Mouse (Mus musculus): ENCODE measurements at regions not wholly inside any gene's neighbourhood (a gene's known extent, or its start where the extent isn't known, plus 50 kb on each side); places are given as distances from the start of the nearest gene placed in this dataset.

DNA sequence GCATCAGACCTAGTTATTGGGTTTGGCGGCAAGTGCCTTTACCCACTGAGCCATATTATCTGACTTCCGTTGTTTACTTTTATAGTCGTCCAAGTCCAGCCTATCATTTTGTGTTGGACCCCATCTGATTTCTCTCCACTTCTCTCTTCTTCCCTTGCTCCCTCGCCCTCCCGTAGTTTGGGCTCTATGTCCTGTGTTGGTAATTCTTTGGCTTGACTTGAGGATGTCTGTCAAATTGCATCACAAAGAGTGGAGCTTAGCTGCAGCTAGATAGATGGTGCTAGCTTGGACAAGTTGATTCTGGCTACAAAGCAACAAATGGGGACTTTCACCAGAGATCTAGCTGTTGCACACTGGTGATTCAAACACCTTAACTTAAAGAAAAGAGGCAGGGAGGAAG lies 147.9 kb downstream of the Pmp22 start:
- H3K4me1 ChIP-seq (ENCODE audit: control insufficient read depth, insufficient read depth, low read length), result no peaks in the 10 kb centered on the region
- no peak overlapping the region for H3K9ac ChIP-seq (ENCODE audit: low read depth, low read length)
- H3K27ac ChIP-seq, result no peak overlapping the region
- DNase-seq, result no peak
- intact Hi-C loops (cut with DNase I), result no loop called here
- no peak for TF ChIP-seq POLR2A (IDR thresholded peaks at IDR 0.05; ENCODE audit: insufficient read depth, low read depth, low read length)
- no peak for TF ChIP-seq EP300 (IDR thresholded peaks at IDR 0.05; ENCODE audit: insufficient read depth, low read depth, low read length)
- TF ChIP-seq CTCF (IDR thresholded peaks at IDR 0.05), result no peak
- no peaks in the 10 kb centered on the region for H3K79me2 ChIP-seq (replicated peaks; ENCODE audit: control insufficient read depth, insufficient read depth, low read length)
- H3K36me3 ChIP-seq (ENCODE audit: control insufficient read depth, insufficient read depth, low read length), result no peaks in the 10 kb centered on the region
- 67% methylated on average over 5 of the region's 5 CpGs for WGBS
- H3K4me3 ChIP-seq, result no peak overlapping the region
- no peaks in the 10 kb centered on the region for H3K27me3 ChIP-seq (ENCODE audit: control insufficient read depth, insufficient read depth, low read length)

DNA sequence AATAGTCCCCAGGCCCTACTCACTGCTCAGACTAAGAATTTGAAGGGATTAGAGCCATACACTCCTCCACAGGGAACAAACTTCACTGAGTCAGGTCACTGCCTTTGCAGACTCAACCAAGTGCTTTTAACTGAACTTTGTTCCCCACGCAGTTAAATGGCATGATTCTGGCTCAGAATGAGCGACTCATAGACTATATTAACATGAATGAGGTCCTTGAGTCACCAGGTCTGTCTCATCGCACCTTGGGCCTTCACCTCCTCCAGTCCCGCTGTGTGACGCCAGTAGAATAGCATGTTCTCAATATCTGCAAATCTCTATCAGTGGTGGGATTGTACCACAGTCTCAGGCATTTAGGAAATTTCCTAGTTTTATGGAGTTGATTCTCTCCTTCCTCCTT lies 153.1 kb downstream of the Pmp22 start:
- Histone ChIP-seq H3K4me3 (no peak overlapping the region), H3K9ac (ENCODE audit: low read depth, low read length) (no peak overlapping the region), H3K36me3 (ENCODE audit: control insufficient read depth, insufficient read depth, low read length) (no peaks in the 10 kb centered on the region), H3K4me1 (ENCODE audit: control insufficient read depth, insufficient read depth, low read length) (no peaks in the 10 kb centered on the region), H3K79me2 (replicated peaks; ENCODE audit: control insufficient read depth, insufficient read depth, low read length) (no peaks in the 10 kb centered on the region), H3K27me3 (ENCODE audit: control insufficient read depth, insufficient read depth, low read length) (no peaks in the 10 kb centered on the region), H3K27ac (no peak overlapping the region)
- intact Hi-C loops (cut with DNase I), result no loop called here
- no peak for DNase-seq
- 91% methylated on average over 5 of the region's 5 CpGs for WGBS
- no peak for TF ChIP-seq CTCF (IDR thresholded peaks at IDR 0.05)
- TF ChIP-seq POLR2A (IDR thresholded peaks at IDR 0.05; ENCODE audit: insufficient read depth, low read depth, low read length), result no peak
- no peak for TF ChIP-seq EP300 (IDR thresholded peaks at IDR 0.05; ENCODE audit: insufficient read depth, low read depth, low read length)

DNA sequence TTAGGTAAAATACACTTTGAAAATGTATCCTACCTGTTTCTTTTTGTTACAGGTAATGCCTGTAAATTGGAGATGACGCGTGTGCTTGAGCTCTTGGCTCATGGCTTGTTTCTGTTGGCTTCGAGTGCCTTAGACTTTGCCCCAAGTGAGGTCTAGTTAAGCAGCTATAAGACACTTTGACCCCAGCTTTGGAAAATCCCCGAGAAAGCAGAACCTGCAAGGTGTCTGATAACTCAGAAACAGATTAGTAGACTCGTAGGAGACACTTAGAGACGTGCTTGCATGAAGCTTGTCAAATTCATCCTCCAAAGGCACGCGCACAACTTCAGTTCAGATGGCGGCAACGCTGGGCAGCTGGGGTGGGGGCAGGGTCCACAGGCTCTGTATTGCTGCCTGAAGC lies 153.8 kb downstream of the Pmp22 start:
- Histone ChIP-seq H3K9ac (ENCODE audit: low read depth, low read length) (no peak overlapping the region), H3K27me3 (ENCODE audit: control insufficient read depth, insufficient read depth, low read length) (no peaks in the 10 kb centered on the region), H3K79me2 (replicated peaks; ENCODE audit: control insufficient read depth, insufficient read depth, low read length) (no peaks in the 10 kb centered on the region), H3K27ac (no peak overlapping the region), H3K4me3 (no peak overlapping the region), H3K4me1 (ENCODE audit: control insufficient read depth, insufficient read depth, low read length) (no peaks in the 10 kb centered on the region), H3K36me3 (ENCODE audit: control insufficient read depth, insufficient read depth, low read length) (no peaks in the 10 kb centered on the region)
- 73% methylated on average over 10 of the region's 10 CpGs for WGBS
- TF ChIP-seq CTCF (IDR thresholded peaks at IDR 0.05), result no peak
- TF ChIP-seq EP300 (IDR thresholded peaks at IDR 0.05; ENCODE audit: insufficient read depth, low read depth, low read length), result no peak
- TF ChIP-seq POLR2A (IDR thresholded peaks at IDR 0.05; ENCODE audit: insufficient read depth, low read depth, low read length), result no peak
- intact Hi-C loops (cut with DNase I), result no loop called here
- DNase-seq, result no peak

DNA sequence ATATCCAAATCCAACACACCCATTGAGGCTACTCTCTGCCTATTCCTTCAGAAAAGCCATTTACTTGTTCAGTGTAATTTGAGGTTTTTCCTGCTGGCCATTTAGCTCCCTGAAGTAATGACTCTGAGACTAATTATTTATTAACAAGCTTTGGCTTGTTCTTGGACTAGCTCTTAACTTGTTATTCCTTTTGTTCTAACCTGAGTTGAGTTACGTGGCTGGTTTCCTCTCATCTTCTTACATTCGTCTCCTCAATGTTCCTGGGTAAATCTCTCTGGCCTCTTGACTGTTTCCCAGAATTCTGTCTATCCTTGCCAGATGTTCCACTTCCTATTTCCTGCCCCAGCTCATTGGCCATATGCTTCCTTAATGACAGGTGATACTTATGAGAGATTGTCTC lies 157.2 kb downstream of the Pmp22 start:
- Histone ChIP-seq H3K9ac (ENCODE audit: low read depth, low read length) (no peak overlapping the region), H3K36me3 (ENCODE audit: control insufficient read depth, insufficient read depth, low read length) (no peaks in the 10 kb centered on the region), H3K79me2 (replicated peaks; ENCODE audit: control insufficient read depth, insufficient read depth, low read length) (no peaks in the 10 kb centered on the region), H3K4me3 (no peak overlapping the region), H3K4me1 (ENCODE audit: control insufficient read depth, insufficient read depth, low read length) (no peaks in the 10 kb centered on the region), H3K27me3 (ENCODE audit: control insufficient read depth, insufficient read depth, low read length) (no peaks in the 10 kb centered on the region), H3K27ac (no peak overlapping the region)
- 68% methylated on average over 2 of the region's 2 CpGs for WGBS
- DNase-seq, result no peak
- TF ChIP-seq EP300 (IDR thresholded peaks at IDR 0.05; ENCODE audit: insufficient read depth, low read depth, low read length) (no peak), POLR2A (IDR thresholded peaks at IDR 0.05; ENCODE audit: insufficient read depth, low read depth, low read length) (no peak)
- intact Hi-C loops (cut with DNase I), result no loop called here

DNA sequence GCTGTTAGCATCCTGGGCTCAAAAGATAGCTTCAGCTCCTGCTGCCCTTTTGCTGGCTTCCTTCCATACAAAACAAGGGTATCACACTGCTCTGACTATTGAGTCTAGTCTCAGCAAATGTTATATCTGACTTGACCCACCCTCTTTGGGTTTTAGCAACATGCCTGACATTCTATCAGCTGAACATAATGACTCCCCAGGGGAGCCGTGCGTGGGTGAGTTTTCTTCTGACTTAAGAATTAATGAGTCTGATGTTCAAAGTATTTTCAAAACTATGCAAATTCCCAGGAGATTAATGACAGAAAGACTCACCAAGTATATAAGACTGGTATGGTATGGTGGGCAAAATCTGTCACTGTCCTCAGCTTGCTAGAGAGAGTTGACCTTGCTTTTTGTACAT lies 159.0 kb downstream of the Pmp22 start:
- TF ChIP-seq POLR2A (IDR thresholded peaks at IDR 0.05; ENCODE audit: insufficient read depth, low read depth, low read length) (no peak), CTCF (IDR thresholded peaks at IDR 0.05) (no peak), EP300 (IDR thresholded peaks at IDR 0.05; ENCODE audit: insufficient read depth, low read depth, low read length) (no peak)
- 51% methylated on average over 2 of the region's 2 CpGs for WGBS
- H3K79me2 ChIP-seq (replicated peaks; ENCODE audit: control insufficient read depth, insufficient read depth, low read length), result no peaks in the 10 kb centered on the region
- intact Hi-C loops (cut with DNase I), result no loop called here
- H3K4me1 ChIP-seq (ENCODE audit: control insufficient read depth, insufficient read depth, low read length), result no peaks in the 10 kb centered on the region
- DNase-seq, result no peak
- H3K27ac ChIP-seq, result no peak overlapping the region
- no peaks in the 10 kb centered on the region for H3K27me3 ChIP-seq (ENCODE audit: control insufficient read depth, insufficient read depth, low read length)
- no peak overlapping the region for H3K9ac ChIP-seq (ENCODE audit: low read depth, low read length)
- H3K4me3 ChIP-seq, result no peak overlapping the region
- H3K36me3 ChIP-seq (ENCODE audit: control insufficient read depth, insufficient read depth, low read length), result no peaks in the 10 kb centered on the region

DNA sequence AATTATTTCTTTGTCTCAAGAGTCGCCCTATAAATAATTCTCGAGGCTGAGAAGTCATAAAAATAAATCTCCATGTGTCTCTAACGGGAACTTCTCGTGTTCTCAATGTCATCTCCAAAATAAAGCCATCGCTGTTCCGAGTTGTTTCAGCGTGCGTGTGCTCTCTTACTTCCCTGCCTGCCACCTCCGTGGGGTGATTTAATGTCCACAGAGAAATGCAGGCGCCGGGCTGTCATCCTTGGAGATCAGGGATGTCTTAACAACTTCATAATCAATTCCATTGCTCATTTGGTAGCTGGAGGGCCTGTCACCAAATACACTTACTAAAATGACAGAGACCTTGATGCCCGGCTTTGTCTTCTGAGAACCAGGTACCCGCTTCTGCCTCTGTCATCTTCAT lies 161.8 kb downstream of the Pmp22 start:
- DNase-seq, result no peak
- intact Hi-C loops (cut with DNase I), result no loop called here
- Histone ChIP-seq H3K27me3 (ENCODE audit: control insufficient read depth, insufficient read depth, low read length) (no peaks in the 10 kb centered on the region), H3K4me1 (ENCODE audit: control insufficient read depth, insufficient read depth, low read length) (no peaks in the 10 kb centered on the region), H3K9ac (ENCODE audit: low read depth, low read length) (no peak overlapping the region), H3K27ac (no peak overlapping the region), H3K79me2 (replicated peaks; ENCODE audit: control insufficient read depth, insufficient read depth, low read length) (no peaks in the 10 kb centered on the region), H3K4me3 (no peak overlapping the region), H3K36me3 (ENCODE audit: control insufficient read depth, insufficient read depth, low read length) (no peaks in the 10 kb centered on the region)
- WGBS, result 89% methylated on average over 13 of the region's 13 CpGs
- TF ChIP-seq POLR2A (IDR thresholded peaks at IDR 0.05; ENCODE audit: insufficient read depth, low read depth, low read length) (no peak), EP300 (IDR thresholded peaks at IDR 0.05; ENCODE audit: insufficient read depth, low read depth, low read length) (no peak), CTCF (IDR thresholded peaks at IDR 0.05) (no peak)

Measured in heart, adult 2 months (tissue).